Mouse (Mus musculus) hindbrain, embryonic 12.5 days (tissue): Measurements from ENCODE around the gene Gsta3. TPM values are rescaled to one million over a fixed set of nuclear protein-coding genes. Genes with fewer than 3 reads are reported as not detected.
"Not testable (repeated sequence)": the region's sequence is repeated elsewhere in the genome, so short reads cannot be mapped to it uniquely, and the experiment has no call there.

Experiments
- ATAC-seq: fragments of 200-750 bp; cut with Nextera tagmentation; 2 replicates; pipeline ENCODE4 v1.8.0; 2017; ENCODE audit warnings: moderate TSS enrichment; ENCODE audit not compliant: low FRiP score
- H3K27ac ChIP-seq: fragments of 300-500 bp; sonication (generic); 2 replicates; pipeline ENCODE4 v1.5.1; 2016; ENCODE audit warnings: mild to moderate bottlenecking
- H3K27me3 ChIP-seq: fragments of 300-500 bp; sonication (generic); 2 replicates; pipeline ENCODE4 v1.6.1; 2016; ENCODE audit warnings: mild to moderate bottlenecking
- H3K36me3 ChIP-seq: fragments of 300-500 bp; sonication (generic); 2 replicates; pipeline ENCODE4 v1.6.1; 2016; ENCODE audit warnings: mild to moderate bottlenecking
- H3K4me1 ChIP-seq: fragments of 300-500 bp; sonication (generic); 2 replicates; pipeline ENCODE4 v1.6.1; 2016
- H3K4me2 ChIP-seq: fragments of 300-500 bp; sonication (generic); replicated peaks from 2 replicates; pipeline ENCODE4 v1.6.1; 2016; ENCODE audit warnings: mild to moderate bottlenecking
- H3K4me3 ChIP-seq: fragments of 300-500 bp; sonication (generic); 2 replicates; pipeline ENCODE4 v1.5.1; 2016; ENCODE audit warnings: mild to moderate bottlenecking
- H3K9ac ChIP-seq: fragments of 300-500 bp; sonication (generic); 2 replicates; pipeline ENCODE4 v1.6.1; 2016; ENCODE audit warnings: mild to moderate bottlenecking, moderate library complexity
- H3K9me3 ChIP-seq: fragments of 300-500 bp; sonication (generic); replicated peaks from 2 replicates; pipeline ENCODE4 v1.6.1; 2016; ENCODE audit warnings: mild to moderate bottlenecking
- WGBS: fragments of 180-500 bp; shearing (Covaris S2); methylation state at CpG from one replicate; pipeline ENCODE4 v1.1.7; 2016; 5-methylcytosine and 5-hydroxymethylcytosine counted together
- polyA plus RNA-seq: library from polyadenylated mRNA; unstranded; fragments of >200 nt; fragmentation: Nextera tagmentation; extraction: Ambion mirVana; gene quantifications from 2 replicates; pipeline ENCODE4 v1.2.1, GENCODE M21; 2016

Gene Gsta3
- polyA plus RNA-seq, 1 experiment from 2014 or later, result 0.53 TPM

DNA sequence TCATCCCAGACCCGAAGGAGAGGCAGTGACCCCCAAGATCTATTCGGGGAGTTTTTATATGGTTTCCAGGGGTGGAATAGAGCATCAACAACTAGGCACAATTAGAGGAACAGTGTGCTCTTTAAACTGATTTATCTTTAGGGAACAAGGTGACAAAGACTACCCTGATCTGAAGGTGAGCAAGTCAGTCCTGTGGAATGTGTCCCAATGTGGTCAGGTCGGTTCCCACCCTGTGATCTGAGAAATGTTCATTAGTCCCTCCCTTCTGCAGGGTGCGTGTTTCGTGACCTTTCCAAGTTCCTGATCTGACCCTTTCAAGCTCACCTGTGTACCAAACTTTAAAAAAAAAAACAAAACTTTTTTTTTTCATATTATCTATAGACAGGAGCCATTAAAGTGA lies 16.5 kb downstream of the Gsta3 start:
- no peak overlapping the region for H3K9ac ChIP-seq
- H3K4me2 ChIP-seq, result no peak overlapping the region
- no peak overlapping the region for H3K27ac ChIP-seq
- H3K27me3 ChIP-seq, result no peaks in the 10 kb centered on the region
- no peaks in the 10 kb centered on the region for H3K9me3 ChIP-seq
- 77% methylated on average over 5 of the region's 5 CpGs for WGBS
- H3K4me3 ChIP-seq, result no peak overlapping the region
- no peak for ATAC-seq
- no peaks in the 10 kb centered on the region for H3K4me1 ChIP-seq
- no peaks in the 10 kb centered on the region for H3K36me3 ChIP-seq

DNA sequence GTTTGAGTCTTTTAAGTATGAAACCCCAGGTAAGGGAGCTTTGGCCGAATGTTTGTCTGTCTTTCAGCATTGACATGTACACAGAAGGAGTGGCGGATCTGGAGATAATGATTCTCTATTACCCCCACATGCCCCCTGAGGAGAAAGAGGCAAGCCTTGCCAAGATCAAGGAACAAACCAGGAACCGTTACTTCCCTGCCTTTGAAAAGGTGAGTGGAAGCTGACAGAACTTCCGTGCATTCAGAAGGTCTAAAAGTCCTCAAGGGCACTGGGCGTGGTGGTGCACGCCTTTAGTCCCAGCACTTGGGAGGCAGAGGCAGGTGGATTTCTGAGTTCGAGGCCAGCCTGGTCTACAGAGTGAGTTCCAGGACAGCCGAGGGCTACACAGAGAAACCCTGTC lies 19.6 kb downstream of the Gsta3 start:
- not testable (repeated sequence) for ATAC-seq, H3K4me3 ChIP-seq, H3K27ac ChIP-seq, H3K9me3 ChIP-seq, H3K4me1 ChIP-seq, H3K27me3 ChIP-seq, H3K9ac ChIP-seq, H3K36me3 ChIP-seq, H3K4me2 ChIP-seq
- 85% methylated on average over 8 of the region's 8 CpGs for WGBS

DNA sequence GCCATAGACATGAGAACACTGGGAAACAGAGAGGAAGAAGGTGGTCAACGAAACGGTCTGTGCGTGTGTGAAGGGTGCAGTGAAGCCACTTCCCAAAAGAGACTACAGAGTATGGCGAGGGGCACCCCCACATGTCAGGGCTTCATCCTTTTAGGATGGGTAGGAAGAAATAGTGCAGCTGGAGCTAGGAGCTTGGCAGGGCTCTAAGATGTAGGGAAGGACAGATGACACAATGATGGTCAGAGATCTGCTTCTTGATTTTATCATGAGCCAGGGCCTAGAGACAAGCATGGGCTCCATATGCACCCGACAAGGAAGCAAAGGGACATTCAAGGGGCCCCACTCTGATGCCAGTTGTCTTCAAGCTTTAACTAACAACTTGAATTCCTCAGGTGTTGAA lies 22.0 kb downstream of the Gsta3 start:
- Histone ChIP-seq H3K4me2 (no peak overlapping the region), H3K4me1 (no peaks in the 10 kb centered on the region), H3K36me3 (no peaks in the 10 kb centered on the region), H3K4me3 (no peak overlapping the region), H3K27ac (no peak overlapping the region), H3K27me3 (no peaks in the 10 kb centered on the region), H3K9ac (no peak overlapping the region), H3K9me3 (no peaks in the 10 kb centered on the region)
- WGBS, result 96% methylated on average over 5 of the region's 5 CpGs
- ATAC-seq, result no peak

DNA sequence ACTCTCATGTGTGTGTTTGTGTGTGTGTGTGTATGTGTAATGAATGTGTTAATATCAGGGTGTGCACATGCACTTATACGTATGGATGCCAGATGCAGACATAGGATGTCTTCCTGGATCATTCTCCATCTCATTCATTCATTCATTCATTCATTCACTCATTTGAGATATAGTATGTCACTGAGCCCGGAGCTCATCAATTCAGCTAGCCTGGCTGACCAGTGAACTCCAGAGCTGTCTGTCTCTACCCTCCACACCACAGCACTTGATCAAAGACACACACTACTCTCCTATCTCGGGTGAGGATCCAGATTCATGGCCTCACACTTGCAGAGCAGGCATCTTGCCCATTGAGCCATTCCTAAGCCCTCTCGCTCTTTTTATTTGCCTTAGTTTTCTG lies 23.6 kb downstream of the Gsta3 start:
- Histone ChIP-seq H3K4me3 (no peak overlapping the region), H3K4me2 (no peak overlapping the region), H3K9ac (no peak overlapping the region), H3K4me1 (no peaks in the 10 kb centered on the region), H3K9me3 (no peaks in the 10 kb centered on the region), H3K27ac (no peak overlapping the region), H3K36me3 (no peaks in the 10 kb centered on the region), H3K27me3 (no peaks in the 10 kb centered on the region)
- WGBS, result 91% methylated on average over 4 of the region's 4 CpGs
- ATAC-seq, result no peak

DNA sequence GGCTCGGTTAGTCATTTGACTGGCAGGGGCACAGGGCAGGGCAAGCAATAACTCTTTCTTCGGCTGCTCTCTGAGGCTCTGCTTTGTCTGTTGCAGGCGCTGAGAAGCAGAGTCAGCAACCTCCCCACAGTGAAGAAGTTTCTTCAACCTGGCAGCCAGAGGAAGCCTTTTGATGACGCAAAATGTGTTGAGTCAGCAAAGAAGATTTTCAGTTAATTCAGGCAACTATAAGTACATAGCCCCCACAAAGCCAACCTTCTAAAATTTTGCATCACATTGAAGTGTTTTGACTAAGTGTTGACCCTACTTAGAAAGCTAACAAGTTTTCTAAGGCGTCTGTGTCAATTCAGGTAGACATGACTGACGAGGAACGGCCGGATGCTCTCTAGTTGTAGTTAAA lies 24.4 kb downstream of the Gsta3 start:
- H3K4me3 ChIP-seq, result no peak overlapping the region
- H3K4me1 ChIP-seq, result no peaks in the 10 kb centered on the region
- no peaks in the 10 kb centered on the region for H3K36me3 ChIP-seq
- H3K9me3 ChIP-seq, result no peaks in the 10 kb centered on the region
- no peaks in the 10 kb centered on the region for H3K27me3 ChIP-seq
- no peak overlapping the region for H3K4me2 ChIP-seq
- H3K9ac ChIP-seq, result no peak overlapping the region
- WGBS, result 74% methylated on average over 8 of the region's 8 CpGs
- no peak for ATAC-seq
- H3K27ac ChIP-seq, result no peak overlapping the region

DNA sequence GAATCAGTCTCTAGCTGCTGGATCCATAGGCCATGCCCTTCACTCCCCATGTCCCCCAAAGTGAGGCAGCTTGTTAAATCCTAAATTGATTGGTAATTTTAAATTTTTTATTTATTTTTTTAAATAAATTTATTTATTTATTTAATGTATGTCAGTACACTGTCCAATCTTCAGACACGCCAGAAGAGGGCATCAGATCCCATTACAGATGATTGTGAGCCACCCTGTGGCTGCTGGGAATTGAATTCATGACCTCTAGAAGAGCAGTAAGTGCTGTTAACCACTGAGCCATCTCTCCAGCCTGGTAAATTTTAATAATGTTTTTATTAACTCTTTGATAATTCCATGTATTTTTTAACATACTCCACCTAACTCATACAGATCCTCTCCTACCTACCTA lies 26.4 kb downstream of the Gsta3 start:
- Histone ChIP-seq H3K27ac (no peak overlapping the region), H3K4me3 (no peak overlapping the region), H3K36me3 (no peaks in the 10 kb centered on the region), H3K9ac (no peak overlapping the region), H3K4me1 (peaks cover 4% of the 10 kb centered on the region), H3K27me3 (no peaks in the 10 kb centered on the region), H3K9me3 (no peaks in the 10 kb centered on the region), H3K4me2 (no peak overlapping the region)
- ATAC-seq, result no peak
- 79% methylated on average over 1 of the region's 1 CpGs for WGBS

DNA sequence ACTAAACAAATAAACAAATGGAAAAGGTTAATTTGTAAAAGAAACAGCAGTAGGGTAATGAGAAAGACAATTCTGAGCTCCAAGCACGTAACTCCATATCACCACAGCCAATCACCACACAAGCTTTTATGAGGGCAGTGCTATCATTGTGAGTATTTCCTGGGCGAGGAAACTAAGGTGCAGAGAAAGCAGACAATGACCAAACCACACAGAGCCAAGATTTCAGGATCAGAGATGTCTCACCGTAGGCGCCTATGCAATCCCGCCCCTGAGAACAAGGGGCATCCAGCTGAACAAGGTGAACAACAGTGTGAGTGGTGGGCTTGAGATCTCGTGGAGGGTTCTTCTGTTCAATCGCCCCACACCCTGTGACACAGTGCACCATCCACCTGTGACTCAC lies 27.1 kb downstream of the Gsta3 start:
- not testable (repeated sequence) for ATAC-seq, H3K27ac ChIP-seq, H3K27me3 ChIP-seq, H3K36me3 ChIP-seq, H3K4me3 ChIP-seq, H3K9ac ChIP-seq, H3K4me2 ChIP-seq, H3K9me3 ChIP-seq, H3K4me1 ChIP-seq
- WGBS, result 88% methylated on average over 7 of the region's 7 CpGs

DNA sequence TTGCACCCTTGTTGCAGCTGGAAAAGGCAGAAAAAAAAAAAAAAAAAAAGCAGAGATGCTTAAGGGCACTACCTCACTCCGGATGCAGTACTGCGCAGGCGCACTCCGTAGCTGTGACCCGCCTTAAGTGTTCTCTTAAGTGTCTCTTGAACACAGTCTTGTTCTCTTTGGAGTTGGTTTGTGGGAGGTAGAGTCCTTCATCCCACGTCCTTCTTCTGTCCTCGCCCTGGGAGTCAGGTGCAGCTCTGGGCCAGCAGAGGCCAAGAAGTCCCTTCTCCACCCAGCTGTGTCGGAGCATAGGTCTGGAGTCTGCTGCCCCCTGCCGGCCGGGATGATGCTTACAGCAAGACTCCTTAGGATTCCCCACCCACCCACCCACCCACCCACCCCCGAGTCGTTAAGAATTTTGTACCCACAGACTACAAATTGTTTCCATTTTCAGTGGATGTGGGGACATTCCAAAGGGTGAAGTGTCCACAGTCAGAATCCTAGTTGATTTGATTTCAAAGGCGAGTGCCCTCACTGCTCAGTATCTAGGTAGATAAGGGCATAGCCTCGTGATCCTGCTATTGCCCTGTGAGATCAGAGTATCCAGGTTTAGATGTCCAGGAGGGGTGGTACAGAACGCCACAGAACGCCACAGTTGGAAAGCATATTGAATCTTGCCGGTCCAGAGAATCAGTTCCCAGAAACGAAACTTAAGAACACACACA lies 31.1 kb downstream of the Gsta3 start:
- H3K4me2 ChIP-seq, result peak overlapping the region; percentile 48
- peak; percentile 78 for ATAC-seq
- 25% methylated on average over 18 of the region's 18 CpGs for WGBS
- H3K9ac ChIP-seq, result no peak overlapping the region
- no peak overlapping the region for H3K27ac ChIP-seq
- no peaks in the 10 kb centered on the region for H3K27me3 ChIP-seq
- H3K4me1 ChIP-seq, result peaks cover 8% of the 10 kb centered on the region
- peak overlapping the region; percentile 21 for H3K4me3 ChIP-seq
- no peaks in the 10 kb centered on the region for H3K36me3 ChIP-seq
- no peaks in the 10 kb centered on the region for H3K9me3 ChIP-seq

DNA sequence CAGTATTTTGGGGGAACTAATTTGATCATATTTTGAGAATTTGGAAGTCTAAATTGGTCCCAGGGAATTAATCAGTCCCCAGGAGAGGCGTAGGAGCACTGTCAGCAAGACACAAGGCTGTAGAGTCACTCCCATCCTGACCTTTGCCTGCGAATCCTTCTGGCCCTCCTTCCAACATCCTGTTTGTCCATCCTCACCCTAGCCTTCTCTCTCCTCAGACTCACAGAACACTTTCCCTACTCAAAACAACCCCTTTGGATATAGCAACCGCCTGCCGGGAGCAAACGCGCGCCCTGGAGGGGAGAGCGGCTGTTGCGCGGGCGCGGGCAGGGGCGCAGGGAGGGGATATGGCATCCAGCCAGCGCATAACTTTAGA lies 31.7 kb downstream of the Gsta3 start:
- H3K4me1 ChIP-seq, result peaks cover 8% of the 10 kb centered on the region
- H3K4me3 ChIP-seq, result peak overlapping the region; percentile 21
- H3K9me3 ChIP-seq, result no peaks in the 10 kb centered on the region
- no peaks in the 10 kb centered on the region for H3K36me3 ChIP-seq
- H3K27me3 ChIP-seq, result no peaks in the 10 kb centered on the region
- no peak overlapping the region for H3K27ac ChIP-seq
- H3K4me2 ChIP-seq, result peak overlapping the region; percentile 48
- 7% methylated on average over 14 of the region's 14 CpGs for WGBS
- ATAC-seq, result peak; percentile 41; the same call in 1 of the 2 replicates
- H3K9ac ChIP-seq, result no peak overlapping the region

DNA sequence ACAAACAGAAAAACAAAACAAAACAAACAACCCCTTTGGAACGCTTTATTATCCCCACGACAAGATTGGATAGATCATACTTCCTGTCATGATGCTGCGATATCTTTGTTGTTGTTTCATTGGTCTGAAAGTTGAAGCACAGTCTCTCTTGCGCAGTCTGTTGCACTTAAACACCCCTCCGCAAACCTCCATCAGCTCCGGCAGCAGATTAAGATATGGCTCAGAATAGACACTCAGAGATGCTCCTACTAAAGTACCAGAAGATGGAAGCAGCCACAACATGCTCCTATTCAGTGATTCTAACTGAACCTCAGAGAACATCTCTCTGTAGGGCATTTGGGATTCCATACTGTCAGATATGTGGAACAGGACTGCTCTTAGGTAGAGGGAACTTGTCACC lies 32.7 kb downstream of the Gsta3 start:
- H3K4me1 ChIP-seq, result peaks cover 8% of the 10 kb centered on the region
- ATAC-seq, result no peak
- H3K9me3 ChIP-seq, result no peaks in the 10 kb centered on the region
- H3K27ac ChIP-seq, result no peak overlapping the region
- no peaks in the 10 kb centered on the region for H3K36me3 ChIP-seq
- WGBS, result 96% methylated on average over 6 of the region's 6 CpGs
- H3K4me3 ChIP-seq, result no peak overlapping the region
- no peaks in the 10 kb centered on the region for H3K27me3 ChIP-seq
- H3K9ac ChIP-seq, result no peak overlapping the region
- H3K4me2 ChIP-seq, result no peak overlapping the region

DNA sequence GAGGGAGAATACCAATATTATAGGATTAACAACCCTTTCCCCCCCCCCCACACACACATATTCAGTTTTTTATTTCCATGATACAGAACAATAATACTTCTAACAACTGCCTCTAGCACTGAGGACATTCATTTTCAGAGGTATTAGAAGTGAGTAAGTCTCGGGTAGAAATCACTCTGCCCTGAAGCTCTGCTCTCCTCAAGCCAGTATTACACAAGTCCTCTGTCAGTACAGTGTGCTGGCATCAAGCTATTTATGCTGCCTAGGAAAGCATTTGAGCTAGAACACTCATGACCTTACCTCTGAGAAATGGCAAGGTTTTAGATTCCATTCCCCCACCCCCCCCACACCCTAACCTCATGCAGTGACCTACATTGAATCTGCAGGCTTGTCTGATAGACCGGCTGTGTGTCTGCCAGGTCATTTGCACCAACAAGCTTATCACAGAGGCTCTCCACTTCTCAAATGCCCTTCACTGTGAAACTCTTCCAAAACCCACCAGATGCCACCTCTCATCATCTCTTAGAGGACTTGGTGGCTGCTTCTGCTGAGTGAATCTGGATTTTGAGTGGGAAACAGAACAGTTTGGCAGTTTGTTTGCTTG lies 34.1 kb downstream of the Gsta3 start:
- 72% methylated on average over 2 of the region's 2 CpGs for WGBS
- Histone ChIP-seq H3K4me1 (peaks cover 8% of the 10 kb centered on the region), H3K9me3 (no peaks in the 10 kb centered on the region), H3K9ac (no peak overlapping the region), H3K4me2 (no peak overlapping the region), H3K36me3 (no peaks in the 10 kb centered on the region), H3K4me3 (no peak overlapping the region), H3K27ac (no peak overlapping the region), H3K27me3 (no peaks in the 10 kb centered on the region)
- no peak for ATAC-seq

DNA sequence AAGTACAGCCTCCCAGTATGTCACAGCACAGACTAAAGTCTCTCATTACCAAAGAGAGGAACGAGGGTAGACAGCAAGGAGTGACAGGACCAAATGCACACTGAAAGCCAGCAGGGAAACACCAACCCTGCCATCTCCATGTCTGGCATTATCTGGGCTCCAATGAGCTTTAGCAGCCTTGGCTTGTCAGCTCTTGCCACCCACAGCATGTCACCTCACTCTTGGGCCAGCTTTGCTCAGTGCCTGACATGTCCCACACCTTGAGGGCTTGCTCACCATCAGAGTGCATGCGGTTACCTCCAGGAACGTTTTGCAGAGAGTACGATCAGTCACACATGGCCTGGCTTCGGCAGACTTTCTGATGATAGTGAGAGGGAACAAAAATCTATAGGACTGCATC lies 35.0 kb downstream of the Gsta3 start:
- not testable (repeated sequence) for ATAC-seq

DNA sequence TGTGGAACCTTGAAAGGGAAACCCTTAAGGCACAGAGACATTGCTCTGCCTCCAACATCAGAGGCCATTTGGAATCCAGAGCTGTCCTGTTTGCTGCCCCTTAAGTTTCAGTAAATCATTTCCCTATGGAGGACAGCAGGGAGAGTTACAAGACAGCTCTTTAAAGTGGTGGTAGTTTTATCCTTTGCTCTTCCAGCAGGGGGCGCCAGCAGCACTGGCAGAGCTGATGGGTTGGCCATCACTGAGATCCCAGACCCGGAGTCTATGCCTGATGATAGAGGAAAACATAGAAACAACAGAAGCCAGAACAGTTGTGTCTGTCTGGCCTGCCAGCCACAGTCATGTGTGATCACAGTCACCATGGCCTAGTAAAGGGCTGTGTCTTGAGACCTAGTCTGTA lies 35.8 kb downstream of the Gsta3 start:
- H3K4me2 ChIP-seq, H3K36me3 ChIP-seq, ATAC-seq, H3K27ac ChIP-seq, H3K27me3 ChIP-seq, H3K4me3 ChIP-seq, H3K9ac ChIP-seq, H3K4me1 ChIP-seq, H3K9me3 ChIP-seq: not testable (repeated sequence)
- 37% methylated on average over 2 of the region's 2 CpGs for WGBS

More for the DNA sequence above, 35.0 kb downstream of the Gsta3 start:
- not testable (repeated sequence) for H3K4me3 ChIP-seq, H3K9me3 ChIP-seq, H3K4me1 ChIP-seq, H3K9ac ChIP-seq, H3K27ac ChIP-seq, H3K4me2 ChIP-seq, H3K27me3 ChIP-seq, H3K36me3 ChIP-seq
- WGBS, result 91% methylated on average over 5 of the region's 5 CpGs
